Mouse (Mus musculus) megakaryocyte, embryonic 14.5 days (primary cell): ENCODE results near the gene Gm21762. TPM values are rescaled to one million over a fixed set of nuclear protein-coding genes. Genes with fewer than 3 reads are reported as not detected.

ENCODE experiments used
- polyA plus RNA-seq: library from polyadenylated mRNA; stranded (reverse); fragments of >175 nt; gene quantifications from 2 replicates; pipeline ENCODE4 v1.2.3, GENCODE M21; 2012; ENCODE audit warnings: low replicate concordance; ENCODE audit not compliant: insufficient read depth

Gm21762 gene
- polyA plus RNA-seq, 1 experiment: not detected

Other genes starting within 250 kb of the Gm21762 start
- gene Gm36079, start 188.9 kb downstream of the Gm21762 start, polyA plus RNA-seq: not detected in 2 replicates
- 9.4 TPM in 1 of 2 replicates, not detected in the other for gene Gm21188, start 163.8 kb downstream of the Gm21762 start, polyA plus RNA-seq
- not detected in 2 replicates for gene Gm20767, start 75.7 kb downstream of the Gm21762 start, polyA plus RNA-seq
- not detected in 2 replicates for gene Gm21818, start 43.5 kb downstream of the Gm21762 start, polyA plus RNA-seq
- gene Gm21731, start 23.2 kb upstream of the Gm21762 start, polyA plus RNA-seq: not detected in 2 replicates
- not detected in 2 replicates for gene AF067061, start 47.2 kb upstream of the Gm21762 start, polyA plus RNA-seq
- gene BC147527, start 84.4 kb upstream of the Gm21762 start, polyA plus RNA-seq: not detected in 2 replicates
- not detected in 2 replicates for gene Tcstv3, start 100.9 kb upstream of the Gm21762 start, polyA plus RNA-seq